Mouse (Mus musculus) forelimb bud, embryonic 11.5 days (tissue): ENCODE measurements around the gene Wap.
"Not testable (repeated sequence)": the region's sequence is repeated elsewhere in the genome, so short reads cannot be mapped to it uniquely, and the experiment has no call there.

Experiments
- DNase-seq: peaks from one replicate; pipeline ENCODE4 v3.0.0-alpha.2; 2012; ENCODE audit warnings: low read depth, low spot score

The Wap gene

DNA sequence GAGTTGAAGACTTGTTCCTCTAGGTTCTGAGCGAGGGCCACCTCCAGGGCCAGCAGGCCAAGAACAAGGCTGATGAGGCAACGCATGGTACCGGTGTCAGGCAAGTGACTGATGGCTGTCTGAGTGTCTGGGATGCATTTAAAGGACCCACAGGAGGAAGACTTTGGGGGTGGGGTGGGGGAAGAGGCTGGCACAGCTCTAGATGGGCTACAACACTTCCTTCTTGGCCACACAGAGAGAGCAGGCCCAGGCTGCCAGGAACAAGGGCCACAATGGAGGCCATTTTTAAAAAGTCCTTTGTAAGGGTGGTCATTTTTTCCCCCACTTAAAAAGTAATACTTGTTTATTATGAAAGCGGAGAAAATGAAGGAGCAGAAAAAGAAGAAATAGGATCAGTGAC, at the start of gene Wap:
Gene Wap, minus strand, starts transcription at position 101 of the 400 bp plus-strand sequence.
- no peak for DNase-seq

DNA sequence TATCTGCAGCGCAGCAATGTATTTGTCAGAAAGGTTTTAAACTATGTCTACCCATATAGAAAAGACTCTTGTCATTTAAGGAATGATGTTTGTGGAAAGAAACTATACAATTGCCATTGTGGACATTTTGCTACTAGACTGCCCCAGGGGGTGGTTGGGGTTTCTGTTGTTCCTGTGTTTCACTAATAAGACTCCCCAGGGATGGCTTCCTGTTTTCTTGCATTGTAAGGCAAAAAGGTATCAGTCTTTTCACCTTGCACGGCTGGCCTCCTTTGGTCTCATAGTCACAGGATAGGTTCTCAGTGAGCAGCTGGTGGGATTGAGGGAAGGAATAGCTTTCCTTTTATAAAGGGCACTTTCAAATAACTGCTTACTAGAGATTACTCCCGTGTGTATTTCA, 46.3 kb upstream of the Wap start:
- DNase-seq, result no peak

DNA sequence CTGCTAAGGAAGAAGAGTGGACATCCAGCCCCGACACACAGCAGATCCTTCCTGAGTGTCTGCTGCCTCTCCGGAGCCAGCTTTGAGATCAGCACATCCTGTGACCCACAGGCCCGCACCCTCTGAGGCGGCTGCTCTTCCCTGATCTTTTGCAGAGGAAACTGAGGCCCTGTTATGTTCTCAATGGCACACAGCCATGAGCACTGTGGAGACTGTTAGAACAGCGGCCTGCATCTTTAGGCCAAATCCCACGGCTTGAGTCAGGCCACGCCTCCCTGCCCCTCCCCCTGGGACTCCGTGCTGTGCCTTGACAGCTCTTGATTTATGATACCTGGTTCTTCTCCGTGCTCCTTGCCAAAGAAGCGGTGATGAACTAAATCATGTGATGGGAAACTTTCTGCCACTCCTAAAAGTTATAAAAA, 42.0 kb upstream of the Wap start:
- peak; percentile 63 for DNase-seq

DNA sequence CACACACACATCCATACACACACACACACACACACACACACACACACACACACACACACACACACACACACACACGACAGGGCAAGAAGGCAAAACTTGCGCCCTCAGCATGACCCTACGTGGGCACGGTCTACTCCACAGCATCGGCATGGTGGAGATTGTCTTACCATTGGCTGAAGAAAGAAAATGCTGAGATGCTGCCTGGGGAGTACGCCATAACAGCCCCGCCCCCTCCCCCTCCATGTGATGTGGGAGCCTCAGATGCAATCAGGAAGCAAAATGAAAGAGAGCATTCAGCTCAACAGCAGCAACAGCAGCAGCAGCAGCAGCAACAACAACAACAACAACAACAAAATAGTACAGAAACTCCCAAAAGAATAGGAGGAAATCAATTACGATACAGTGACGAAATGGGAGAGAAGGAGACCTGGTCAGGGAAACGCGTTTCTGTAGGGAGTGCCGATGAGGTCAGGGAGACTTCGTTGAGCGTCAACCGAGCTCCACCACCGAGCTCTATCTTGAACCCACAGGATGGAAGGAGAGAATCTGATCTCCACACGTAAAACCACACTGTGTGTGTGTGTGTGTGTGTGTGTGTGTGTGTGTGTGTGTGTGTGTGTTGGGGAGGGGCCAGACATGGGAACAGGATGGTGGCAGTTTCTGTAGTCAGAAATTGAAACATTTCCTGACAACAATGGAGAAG, 41.4 kb upstream of the Wap start:
- DNase-seq, result no peak

GRCm38 (mm10) chr11:6677530-6677929, 39.1 kb upstream of the Wap start:
- DNase-seq, result no peak

GRCm38 (mm10) chr11:6676641-6677040, 38.2 kb upstream of the Wap start:
- DNase-seq, result no peak

DNA sequence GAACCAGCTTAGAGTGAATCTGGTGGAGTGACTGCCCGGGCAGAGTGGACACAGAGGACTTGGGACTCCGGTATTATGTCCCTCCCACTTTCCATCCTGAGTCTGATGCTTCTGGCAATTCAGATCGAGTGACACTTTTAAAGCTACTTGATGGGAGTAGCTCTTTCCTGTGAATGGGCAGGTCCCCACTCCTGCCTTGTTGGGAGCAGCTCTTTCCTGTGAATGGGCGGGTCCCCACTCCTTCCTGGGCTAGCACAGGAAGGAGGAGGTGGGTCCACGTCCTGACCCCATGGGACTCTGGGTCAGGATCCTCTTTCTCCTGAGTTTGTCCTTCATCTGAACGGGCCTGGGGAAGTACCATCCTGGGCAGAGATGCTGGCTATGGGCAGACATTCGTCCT, 37.0 kb upstream of the Wap start:
- DNase-seq, result no peak

- DNase-seq, result no peak
Measured at GRCm38 (mm10) chr11:6674701-6675100, 36.3 kb upstream of the Wap start.

DNA sequence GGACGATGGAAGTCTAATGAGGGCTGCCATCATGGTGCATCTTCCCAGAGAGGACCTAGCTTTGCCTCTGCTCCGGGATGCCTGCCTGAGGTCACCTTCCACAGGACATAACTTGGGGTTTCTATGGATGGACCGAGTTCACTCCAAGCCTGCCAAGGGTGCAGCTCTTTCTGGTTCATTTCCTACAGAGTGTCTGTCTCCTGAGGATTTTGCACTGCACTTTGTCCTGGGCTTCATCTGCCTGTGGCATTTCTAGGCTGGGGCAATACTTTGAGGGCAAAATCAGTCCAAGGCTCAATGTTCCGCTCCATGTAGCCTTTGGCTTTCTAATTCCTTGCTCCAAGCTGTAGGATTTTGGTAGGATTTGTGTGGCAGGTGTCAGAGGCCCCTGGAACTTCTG, 32.4 kb upstream of the Wap start:
- no peak for DNase-seq

DNA sequence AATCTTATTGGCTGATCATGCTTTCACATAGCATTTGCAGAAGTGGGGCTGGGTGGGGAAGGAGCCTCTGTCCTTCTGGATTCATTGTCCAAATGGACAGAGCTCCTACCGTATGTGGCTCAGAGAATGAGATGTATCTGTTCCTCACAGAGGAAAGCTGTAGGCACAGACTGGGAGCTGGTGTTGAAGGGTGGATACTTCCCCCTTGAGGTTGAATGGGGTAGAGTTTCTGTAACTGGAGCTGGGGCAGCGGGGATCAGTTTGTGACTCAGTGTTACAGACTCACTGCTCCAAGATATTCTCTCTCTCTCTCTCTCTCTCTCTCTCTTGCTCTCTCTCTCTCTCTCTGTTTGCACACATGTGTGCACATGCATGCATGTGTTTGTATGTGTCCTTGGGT, 31.6 kb upstream of the Wap start:
- no peak for DNase-seq

DNA sequence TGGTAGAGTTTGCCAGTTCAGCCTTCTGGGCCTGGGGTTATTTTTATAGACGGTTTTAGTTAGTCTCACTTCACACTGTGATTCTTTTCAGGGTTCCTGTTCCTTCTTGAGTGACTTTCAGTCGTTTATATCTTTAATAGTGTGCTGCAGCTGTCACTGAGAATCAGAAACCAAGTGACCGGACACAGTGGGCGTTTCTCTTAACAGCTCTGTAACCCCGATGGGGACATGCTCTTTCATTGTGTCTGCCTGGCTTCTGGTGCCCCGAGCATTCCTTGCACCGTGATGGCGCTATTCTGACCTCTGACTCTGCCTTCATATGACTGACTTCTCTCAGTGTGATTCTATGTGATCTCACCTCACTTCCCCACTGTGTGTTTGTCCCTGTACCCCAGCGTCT, 30.6 kb upstream of the Wap start:
- DNase-seq, result no peak

GRCm38 (mm10) chr11:6666634-6667033, 28.2 kb upstream of the Wap start:
- DNase-seq, result no peak

DNA sequence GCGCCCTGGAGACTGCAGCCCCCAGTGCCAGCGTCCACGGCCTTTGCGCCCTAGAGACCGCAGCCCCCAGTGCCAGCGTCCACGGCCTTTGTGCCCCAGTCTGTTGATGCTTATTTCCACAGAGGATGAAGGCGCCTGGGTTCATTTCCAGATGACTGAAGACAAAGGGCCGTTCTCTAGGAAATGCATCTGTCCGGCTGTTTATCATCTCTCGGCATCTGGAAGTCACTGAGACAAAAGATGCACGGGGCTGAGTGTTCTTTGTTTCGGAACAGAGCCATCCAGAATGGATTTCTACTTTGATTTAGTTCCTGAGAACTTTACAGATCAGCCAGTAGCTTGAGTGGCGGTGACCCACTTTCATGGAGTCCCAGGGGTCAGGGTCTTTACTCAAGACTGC, 22.8 kb upstream of the Wap start:
- DNase-seq, result no peak

DNA sequence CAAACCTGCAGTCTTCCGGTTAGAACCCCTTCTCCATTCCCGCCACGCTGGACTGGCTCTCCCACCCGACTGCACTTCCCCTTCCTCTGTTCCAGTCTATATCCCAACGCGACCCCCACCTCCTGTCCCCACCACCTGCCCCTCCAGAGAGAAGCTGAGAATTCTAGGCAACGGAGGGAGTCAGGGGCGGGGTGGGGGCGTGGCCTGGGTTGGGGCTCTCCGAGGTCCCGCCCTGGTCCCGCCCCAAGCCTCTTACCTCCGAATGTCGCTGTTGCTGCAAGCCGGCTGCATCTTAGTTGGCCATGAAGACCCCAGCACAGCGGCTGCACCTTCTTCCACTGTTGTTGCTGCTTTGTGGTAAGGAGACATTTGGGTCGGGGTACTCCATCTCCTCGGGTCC, 19.8 kb upstream of the Wap start, which contains the start of gene Ramp3:
Gene Ramp3, plus strand, starts transcription at position 251 of the 400 bp plus-strand sequence.
- DNase-seq, result peak; percentile 43

DNA sequence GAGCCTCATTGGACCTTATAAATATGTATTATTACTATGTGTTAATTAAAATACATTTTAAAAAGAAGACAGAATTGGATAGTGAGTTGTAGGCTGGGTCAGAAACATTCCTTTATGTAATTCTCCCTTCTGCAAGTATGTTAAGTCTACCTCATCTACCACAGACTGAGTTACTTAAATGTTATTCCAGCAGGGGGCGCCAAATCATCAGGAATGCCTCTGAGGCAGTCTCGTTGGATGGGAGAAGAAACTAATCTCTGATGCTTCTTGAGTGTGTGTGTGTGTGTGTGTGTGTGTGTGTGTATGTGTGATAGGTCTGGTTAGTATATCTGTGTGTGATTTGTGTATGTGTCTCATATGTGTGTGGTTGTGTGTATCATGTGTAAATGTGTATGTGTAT, 16.5 kb upstream of the Wap start:
- peak; percentile 87 for DNase-seq

DNA sequence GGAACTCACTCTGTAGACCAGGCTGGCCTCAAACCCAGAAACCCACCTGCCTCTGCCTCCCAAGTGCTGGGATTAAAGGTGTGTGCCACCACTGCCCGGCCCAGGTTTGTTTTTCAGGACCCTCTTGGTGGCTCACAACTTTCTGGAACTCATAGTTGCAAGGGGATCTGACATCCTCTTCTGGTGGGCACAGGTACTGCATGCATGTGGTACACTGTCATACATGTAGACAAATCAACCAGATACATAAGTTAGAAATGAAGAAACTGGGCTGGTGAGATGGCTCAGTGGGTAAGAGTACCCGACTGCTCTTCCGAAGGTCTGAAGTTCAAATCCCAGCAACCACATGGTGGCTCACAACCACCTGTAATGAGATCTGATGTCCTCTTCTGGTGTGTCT, 14.5 kb upstream of the Wap start:
- DNase-seq, result not testable (repeated sequence)

GRCm38 (mm10) chr11:6650519-6650918, 12.1 kb upstream of the Wap start:
- no peak for DNase-seq

GRCm38 (mm10) chr11:6647831-6648724, 9.6 kb upstream of the Wap start:
- DNase-seq, result no peak

DNA sequence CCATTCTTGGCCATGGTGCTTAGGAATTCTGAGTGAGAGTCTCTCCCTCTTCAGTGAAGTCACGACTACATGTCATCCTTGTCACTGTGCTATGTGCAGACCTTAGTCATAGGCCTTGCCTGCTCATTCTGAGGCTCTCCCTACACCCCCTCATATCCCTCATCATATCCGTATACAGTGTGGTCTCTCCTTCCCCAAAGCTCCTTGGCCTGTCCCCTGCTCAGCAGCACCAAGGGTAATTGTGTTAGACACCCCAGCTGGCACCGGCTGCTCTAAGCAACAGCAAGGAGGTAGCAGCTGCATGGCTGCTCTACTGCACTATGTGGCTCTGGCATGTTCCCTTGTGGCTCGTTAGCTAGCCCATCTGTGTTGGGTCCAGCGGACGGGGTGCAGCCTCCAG, 6.1 kb upstream of the Wap start:
- no peak for DNase-seq

- no peak for DNase-seq
Measured at GRCm38 (mm10) chr11:6639072-6639471, 635 bp upstream of the Wap start.

DNA sequence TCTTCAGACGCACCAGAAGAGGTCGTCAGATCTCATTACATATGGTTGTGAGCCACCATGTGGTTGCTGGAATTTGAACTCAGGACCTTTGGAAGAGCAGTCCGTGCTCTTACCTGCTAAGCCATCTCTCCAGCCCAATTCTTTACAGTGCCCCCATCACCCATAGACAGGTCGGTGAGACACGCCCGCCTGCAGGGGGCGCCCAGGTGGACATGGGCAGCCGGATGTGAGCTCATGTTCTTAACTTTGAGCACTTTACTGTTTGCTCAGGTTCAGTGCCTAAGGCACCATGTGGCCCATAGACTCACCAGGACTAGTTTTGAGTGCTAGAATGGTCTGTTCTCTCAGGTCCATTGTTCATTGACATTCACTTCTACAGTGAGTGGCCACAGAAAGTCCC, 2.3 kb downstream of the Wap start:
- no peak for DNase-seq

GRCm38 (mm10) chr11:6629655-6630054, 8.8 kb downstream of the Wap start:
- DNase-seq, result no peak

DNA sequence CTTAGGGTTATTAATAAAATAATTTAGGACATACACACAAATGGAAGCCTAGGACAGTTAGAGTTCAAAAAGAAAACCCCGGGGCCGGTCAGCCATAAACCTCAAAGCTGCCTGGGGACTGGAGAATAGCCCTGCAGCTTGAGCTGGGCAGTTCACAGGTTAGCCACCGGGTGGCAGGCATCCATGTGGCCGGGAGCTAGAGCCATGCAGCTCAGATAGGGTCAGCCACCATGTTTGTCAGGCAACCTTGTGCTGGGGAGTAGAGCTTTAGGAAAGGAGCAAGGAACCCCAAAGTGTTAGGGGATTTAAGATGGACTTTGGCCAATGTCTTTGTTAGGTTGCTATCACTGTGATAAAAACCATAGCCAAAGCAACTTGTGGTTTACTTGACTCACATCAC, 9.9 kb downstream of the Wap start:
- DNase-seq, result peak; percentile 40
